Mouse (Mus musculus): ENCODE results near the gene Tenm2.

DNA sequence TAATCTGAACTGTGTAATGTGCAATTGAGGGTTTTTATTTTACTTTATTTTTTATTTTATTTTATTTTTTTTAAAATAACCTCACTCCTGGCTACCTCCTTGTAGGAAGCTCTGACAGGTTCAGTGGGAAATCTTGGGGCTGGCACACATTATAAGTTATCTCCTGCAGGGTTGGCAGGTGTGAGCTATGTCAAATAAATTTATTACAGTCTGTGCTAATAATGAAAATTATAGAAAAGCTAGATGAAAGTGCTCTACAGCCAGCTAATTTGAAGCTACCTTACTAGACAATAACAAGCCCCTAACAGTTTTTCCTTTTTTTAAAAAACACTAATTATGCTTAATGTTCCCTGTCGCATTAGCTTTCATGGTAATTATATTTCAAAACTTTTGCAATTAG lies 885.5 kb downstream of the Tenm2 start:
- TF ChIP-seq FLI1 (IDR thresholded peaks at IDR 0.05; ENCODE audit: low read length): no peak
- no peak for TF ChIP-seq GATA1 (IDR thresholded peaks at IDR 0.05; ENCODE audit: borderline replicate concordance, low read length)
